Mouse (Mus musculus): ENCODE measurements around the gene Chrna4.

DNA sequence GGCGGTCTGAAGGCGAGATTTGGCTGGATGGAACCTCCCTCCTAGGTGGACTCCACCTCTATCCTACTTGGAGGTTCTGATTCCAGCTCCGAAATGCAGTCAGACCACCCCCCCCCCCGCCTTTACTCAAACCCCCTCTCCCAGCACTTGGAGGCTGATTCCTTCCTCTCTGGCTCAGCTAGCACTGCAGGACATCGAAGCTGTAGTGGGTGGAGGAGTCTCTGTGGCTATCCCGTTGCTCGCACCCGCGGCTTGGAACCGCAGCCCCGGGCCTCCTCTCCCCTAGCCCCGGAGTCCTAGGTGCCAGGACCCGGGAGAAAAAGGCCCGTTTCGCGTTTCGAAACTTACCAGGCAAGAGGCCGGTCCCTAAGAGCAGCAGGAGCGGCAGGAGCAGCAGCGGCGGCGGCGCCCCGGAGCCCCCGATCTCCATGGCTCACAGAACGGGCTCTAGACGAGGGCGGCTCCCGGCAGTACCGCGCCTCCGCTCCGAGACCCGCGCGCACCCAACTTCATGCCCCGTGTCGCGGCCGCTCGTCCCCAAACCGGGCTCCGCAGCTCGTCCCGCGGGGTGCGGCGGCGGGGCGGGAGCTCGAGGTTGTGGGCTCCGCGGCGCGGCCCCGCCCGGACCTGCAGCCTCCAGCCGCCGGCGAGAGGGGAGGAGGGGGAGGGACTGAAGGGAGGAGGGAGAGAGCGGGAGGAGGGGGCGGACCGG lies 4.5 kb downstream of the Chrna4 start:
- TF ChIP-seq SIN3A (IDR thresholded peaks at IDR 0.05; ENCODE audit: low read length) (no peak), POLR2A (IDR thresholded peaks at IDR 0.05; ENCODE audit: control insufficient read depth in 1 of 2, insufficient read depth in 1 of 2, low read depth in 1 of 2, low read length in 2 of 2, poor library complexity in 1 of 2) (no peak), CTCF (IDR thresholded peaks at IDR 0.05 in 2 of 3, conservative IDR thresholded peaks at IDR 0.05 in 1 of 3; ENCODE audit: control insufficient read depth in 1 of 3, insufficient read depth in 1 of 3, low read depth in 2 of 3, low read length in 3 of 3, poor library complexity in 1 of 3, severe bottlenecking in 1 of 3) (no peak), USF1 (IDR thresholded peaks at IDR 0.05; ENCODE audit: low read depth, low read length) (no peak), MAZ (IDR thresholded peaks at IDR 0.05; ENCODE audit: low read depth, low read length) (no peak), POLR2AphosphoS2 (IDR thresholded peaks at IDR 0.05; ENCODE audit: low read length) (no peak), MEF2A (IDR thresholded peaks at IDR 0.05; ENCODE audit: extremely low read depth, insufficient replicate concordance, low read depth, low read length, poor library complexity, severe bottlenecking) (no peak), JUND (IDR thresholded peaks at IDR 0.05; ENCODE audit: low read depth, low read length) (no peak), MAFK (IDR thresholded peaks at IDR 0.05; ENCODE audit: borderline replicate concordance, low read depth, low read length) (no peak), GATA1 (IDR thresholded peaks at IDR 0.05; ENCODE audit: low read depth, low read length) (no peak)
